Mouse (Mus musculus) thymus, postnatal 14 days (tissue): ENCODE data around the gene Prickle1.

Experiments used
- DNase-seq: peaks from one replicate; pipeline ENCODE4 v3.0.0; 2021

Prickle1 gene

GRCm38 (mm10) chr15:93539415-93539814 is 56.3 kb downstream of the Prickle1 start:
- DNase-seq = no peak

GRCm38 (mm10) chr15:93538551-93539205 is 57.0 kb downstream of the Prickle1 start:
- no peak for DNase-seq

- DNase-seq = no peak
Observed at GRCm38 (mm10) chr15:93537745-93538144, 57.9 kb downstream of the Prickle1 start.

DNA sequence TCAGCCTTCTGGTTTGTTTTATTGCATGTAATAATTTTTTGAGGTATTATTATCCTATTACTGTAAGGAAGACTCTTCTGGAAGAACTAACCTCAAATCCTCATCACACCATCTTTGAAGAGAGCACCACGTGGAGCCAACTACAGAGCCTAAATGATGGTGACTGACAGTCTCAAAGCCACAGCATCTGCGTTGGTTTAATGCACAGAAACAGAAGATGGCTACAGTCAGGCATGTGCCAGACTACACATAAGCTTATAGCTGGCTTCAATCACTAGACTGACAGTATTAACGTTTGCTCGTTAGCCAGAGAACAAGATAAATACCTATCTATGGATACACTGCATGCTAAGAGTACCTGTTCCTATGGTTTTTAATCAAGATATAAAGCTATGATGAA is 59.5 kb downstream of the Prickle1 start:
- DNase-seq = no peak

- no peak for DNase-seq
Observed at GRCm38 (mm10) chr15:93530703-93531032, 65.0 kb downstream of the Prickle1 start.

DNA sequence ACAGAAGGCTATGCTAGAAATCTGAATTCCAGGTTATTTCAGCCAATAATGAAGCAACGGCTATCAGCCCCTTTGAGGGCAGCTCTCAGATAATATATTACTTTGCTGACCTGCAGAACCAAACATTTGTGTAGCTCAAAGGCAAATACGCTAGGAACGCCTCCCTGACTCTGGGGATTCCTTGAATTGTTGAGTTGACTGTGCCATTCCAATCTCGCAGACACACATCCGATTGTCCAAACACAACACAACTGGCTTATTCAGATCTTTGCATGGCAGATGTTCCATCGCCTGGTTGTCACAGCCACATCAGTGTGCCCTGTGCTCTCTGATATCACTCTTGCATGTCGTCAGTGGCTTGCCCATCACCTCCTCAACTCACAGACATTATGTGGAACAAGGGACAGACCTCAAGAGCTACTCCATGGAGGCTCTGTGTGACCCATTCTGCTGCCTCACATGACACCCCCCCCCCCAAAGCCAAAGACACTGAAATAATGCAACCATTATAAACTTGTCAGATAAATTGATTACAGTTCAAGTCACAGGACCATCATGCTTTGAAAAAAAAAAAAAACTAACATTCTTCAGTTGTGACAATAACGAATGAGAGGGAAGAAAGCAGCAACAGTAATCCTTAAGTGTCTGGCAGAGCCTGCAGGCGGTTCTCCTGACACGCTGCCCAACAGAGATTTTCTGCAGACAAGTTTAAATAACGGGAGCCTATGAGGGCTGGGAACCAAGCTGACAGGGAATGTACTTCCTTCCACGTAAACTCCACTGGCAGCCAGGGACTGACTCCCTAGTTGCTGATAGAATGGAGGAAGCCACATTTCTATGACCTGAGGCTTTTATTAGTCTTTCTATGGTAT is 65.6 kb downstream of the Prickle1 start:
- no peak for DNase-seq

DNA sequence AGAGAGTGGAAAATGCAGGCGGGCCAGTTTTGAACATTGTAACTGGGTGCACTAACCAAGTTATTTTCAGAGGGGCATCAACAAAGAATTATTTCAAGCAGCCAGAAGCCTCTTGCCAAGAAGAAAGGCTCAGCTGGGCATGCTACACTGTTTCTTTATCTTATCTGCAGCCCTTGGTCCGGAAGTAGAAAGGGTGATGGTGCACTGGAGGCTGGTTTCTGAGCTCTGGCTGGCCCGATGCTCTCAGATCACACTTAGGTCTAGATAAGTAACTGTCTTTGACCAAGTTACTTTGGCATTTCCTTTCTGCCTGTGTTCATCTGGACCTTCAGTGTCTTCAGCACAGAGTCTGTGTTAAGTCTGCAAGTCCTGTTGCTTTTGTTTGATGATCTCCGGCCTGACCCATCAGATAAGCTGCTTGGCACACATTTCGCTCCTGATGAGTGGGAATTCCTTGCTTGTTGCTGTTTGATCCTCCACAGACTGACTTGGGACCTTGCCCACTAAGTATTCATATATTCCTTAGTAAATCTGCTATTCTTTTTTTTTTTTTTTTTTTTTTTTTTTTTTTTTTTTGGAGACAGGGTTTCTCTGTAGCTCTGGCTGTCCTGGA is 70.3 kb downstream of the Prickle1 start:
- no peak for DNase-seq

DNA sequence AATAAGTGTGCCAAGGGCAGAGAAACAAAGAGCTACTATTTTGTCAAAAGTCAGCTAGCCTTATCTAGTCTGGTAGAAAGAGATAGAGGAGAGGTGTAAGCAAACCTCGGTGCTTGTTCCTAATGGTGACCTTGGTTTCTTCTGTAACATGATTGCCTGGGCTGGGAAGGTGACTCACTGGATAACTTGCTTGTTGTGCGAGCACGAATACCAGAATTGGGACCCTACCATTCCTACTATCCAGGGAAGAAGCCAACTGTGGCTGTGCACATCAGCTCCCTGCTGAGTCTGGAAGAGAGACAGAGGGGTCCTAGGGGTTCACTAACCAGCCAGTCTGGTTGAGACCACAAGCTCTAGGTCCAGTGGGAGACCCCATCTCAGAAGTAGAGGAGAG is 73.9 kb downstream of the Prickle1 start:
- no peak for DNase-seq

DNA sequence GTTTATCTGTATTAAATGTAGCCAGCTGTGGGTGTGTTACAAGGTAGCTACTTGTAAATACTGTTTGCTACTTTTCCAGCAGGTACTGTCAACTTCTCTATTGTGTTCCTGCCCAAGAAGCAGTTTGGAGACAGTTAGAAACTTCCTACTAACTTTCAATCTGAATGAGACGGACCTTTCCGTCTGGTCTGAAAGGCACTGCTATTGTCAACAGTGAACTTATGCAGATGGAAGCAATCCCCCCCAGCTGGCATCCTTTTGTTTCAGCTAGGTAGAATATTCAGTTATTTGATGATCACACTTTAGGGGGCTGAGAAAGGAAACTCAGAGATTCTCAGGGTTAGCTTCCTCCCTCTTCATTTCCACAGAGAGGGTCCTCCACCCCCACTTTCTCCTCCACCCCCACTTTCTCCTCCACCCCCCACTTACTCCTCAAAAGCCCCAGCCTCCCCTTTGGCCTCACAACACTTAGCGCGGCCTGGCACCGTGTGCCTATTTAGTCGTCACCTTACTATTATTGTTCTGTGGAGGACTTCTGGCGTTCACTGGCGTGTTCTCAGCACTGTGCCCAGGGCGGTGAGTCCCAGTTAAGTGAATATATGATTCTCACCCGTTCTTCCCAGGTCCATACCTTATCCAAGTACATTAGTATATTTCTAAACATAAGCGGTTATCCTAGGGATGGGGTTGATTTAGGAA is 74.5 kb downstream of the Prickle1 start:
- no peak for DNase-seq

- no peak for DNase-seq
Observed at GRCm38 (mm10) chr15:93519836-93520826, 75.6 kb downstream of the Prickle1 start.

DNA sequence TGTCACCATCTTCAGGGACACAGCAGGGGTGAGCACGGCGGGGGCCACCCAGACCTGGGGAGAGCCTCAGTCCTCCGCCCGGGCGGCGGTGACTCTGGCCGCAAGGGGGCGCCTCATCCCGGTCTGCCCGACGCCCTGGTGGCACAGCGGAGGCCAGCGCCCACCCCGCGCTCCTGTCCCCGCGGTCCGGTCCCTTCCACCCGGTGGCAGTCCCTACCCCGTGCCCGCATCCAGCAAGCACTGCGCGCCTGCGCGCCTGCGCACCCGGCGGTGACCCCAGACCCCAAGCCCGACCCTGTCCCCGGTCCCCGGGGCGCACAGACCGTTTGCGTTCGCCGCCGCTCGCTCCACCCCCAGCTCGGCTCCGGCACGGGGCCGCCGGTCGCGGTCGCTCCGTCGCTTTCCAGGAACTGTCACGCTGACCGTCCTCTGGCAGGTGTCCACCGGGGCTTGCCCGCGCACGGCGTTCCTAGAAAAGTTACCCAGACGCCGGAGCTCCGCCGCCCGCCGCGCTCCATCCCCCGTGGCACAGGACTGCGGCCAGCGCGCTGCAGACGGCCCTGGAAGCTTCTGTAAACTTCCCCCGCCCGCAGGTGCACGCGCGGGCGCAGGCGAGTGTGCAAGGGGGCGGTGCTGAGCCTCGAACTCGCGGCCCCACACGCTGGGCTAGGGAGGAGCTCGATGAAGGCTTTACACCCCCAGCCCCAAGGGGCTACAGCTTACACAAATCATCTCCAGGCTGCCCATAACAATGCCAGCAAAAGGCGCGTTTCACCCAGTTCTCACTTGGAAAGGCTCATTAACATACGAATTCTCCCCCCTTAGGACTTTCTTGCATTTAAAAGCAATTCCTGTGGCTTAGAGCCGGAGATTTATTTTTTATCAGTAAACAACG is 76.5 kb downstream of the Prickle1 start:
- peak; percentile 93 for DNase-seq

GRCm38 (mm10) chr15:93518143-93518902 is 77.4 kb downstream of the Prickle1 start:
- no peak for DNase-seq

DNA sequence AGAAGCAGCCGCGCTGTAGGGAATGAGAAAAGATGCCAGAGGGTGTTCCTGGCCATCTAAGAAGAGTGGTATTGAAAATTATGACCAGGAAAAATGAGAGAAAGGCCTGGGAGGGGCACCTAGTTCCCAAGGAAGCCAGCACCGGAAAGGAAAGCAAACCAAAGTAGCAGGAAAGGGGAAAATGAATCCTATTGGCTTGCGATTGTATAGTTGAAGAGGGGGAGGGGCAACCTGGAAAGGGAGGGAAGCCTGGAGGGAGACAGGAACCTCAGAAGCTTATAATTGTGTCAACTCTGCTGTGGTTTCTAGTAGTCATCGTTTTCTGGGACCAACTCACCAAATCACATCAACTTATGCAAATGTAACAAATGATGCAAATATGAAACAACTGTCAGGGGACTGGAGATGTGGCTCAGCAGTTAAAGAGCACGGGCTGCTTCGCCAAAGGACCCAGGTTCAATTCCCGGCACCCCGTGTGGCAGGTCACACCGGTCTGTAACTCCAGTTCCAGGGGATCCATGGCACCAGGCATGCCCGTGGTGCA is 78.6 kb downstream of the Prickle1 start:
- no peak for DNase-seq

- DNase-seq = no peak
Observed at GRCm38 (mm10) chr15:93515316-93515715, 80.4 kb downstream of the Prickle1 start.

- peak; percentile 72 for DNase-seq
Observed at GRCm38 (mm10) chr15:93513939-93514341, 81.8 kb downstream of the Prickle1 start.

DNA sequence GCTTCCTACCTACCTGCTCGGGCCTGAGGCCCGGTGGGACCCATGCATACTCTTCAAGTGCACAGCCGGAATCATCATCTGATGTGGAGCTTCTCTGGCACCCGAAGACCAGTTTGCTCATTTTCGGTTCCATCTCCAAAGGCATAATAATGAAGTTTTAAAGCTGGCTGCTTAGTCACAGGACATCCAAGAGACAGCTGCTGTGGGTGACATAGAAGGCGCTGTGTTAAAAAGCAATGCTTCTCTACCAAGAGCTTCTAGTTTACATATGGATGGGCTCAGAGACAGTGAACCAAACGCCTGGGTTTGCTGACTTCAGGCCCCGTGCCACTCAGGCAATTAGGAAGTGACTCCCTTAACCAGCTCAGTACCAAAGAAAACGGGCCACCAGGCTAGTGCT is 83.3 kb downstream of the Prickle1 start:
- no peak for DNase-seq

GRCm38 (mm10) chr15:93510690-93511336 is 84.9 kb downstream of the Prickle1 start:
- DNase-seq = no peak

- DNase-seq = no peak
Observed at GRCm38 (mm10) chr15:93504808-93505207, 90.9 kb downstream of the Prickle1 start.

GRCm38 (mm10) chr15:93503201-93503745 is 92.4 kb downstream of the Prickle1 start:
- DNase-seq = no peak
